Mouse (Mus musculus) activated CD4-positive, CD25-positive, alpha-beta regulatory T cell (primary cell): Measurements from ENCODE around the gene Cd300lf. TPM values are rescaled to one million over a fixed set of nuclear protein-coding genes. Genes with fewer than 3 reads are reported as not detected.

Source experiments
- polyA plus RNA-seq, 2 experiments: library from polyadenylated mRNA; unstranded; fragments of 100-300 nt; shearing (Covaris generic); gene quantifications; one replicate each; pipeline ENCODE4 v1.2.1; 2017

The Cd300lf gene
- 1 to 10 TPM in 1 of 2 experiments, under 1 TPM in 1; 0.60 to 4.1 TPM for polyA plus RNA-seq

GRCm38 (mm10) chr11:115133800-115134199 is at the start of gene Cd300lf:
TSS of gene Cd300lf (minus strand) at chr11:115133992.

DNA sequence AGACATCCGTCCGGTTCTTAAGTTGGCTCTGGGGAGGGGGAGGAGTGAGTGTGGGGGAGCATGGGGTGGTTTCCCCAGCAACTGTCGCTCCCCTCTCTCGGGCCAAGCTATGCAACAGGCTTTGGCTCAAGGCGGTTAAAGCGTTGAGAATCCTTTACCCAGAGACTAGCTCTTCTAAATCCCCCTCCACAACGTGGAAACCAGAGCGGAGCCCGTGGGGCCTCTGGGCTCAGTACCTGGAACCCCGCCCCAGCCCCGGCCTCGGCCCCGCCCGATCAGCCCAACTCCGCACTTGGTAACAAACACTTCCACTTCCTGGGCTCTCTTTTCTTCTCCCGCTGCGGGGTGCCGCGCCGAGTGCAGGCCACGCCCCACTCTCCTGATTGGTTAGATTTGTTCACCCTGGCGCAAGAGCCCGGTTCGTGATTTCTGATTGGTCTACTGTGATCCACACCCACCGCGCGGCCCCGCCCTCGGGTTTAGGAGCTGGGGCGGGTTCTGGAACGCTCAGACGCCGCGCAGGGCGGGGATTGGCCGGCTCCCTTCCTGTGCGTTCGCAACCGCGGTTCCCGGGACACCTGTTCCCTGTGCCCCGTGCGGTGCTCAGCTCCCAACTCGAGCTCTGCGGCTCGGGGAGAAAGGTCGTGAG is 29.2 kb upstream of the Cd300lf start, which contains the start of gene Slc9a3r1:
TSS of gene Slc9a3r1 (plus strand) at position 510 of the 649 bp plus-strand sequence.

DNA sequence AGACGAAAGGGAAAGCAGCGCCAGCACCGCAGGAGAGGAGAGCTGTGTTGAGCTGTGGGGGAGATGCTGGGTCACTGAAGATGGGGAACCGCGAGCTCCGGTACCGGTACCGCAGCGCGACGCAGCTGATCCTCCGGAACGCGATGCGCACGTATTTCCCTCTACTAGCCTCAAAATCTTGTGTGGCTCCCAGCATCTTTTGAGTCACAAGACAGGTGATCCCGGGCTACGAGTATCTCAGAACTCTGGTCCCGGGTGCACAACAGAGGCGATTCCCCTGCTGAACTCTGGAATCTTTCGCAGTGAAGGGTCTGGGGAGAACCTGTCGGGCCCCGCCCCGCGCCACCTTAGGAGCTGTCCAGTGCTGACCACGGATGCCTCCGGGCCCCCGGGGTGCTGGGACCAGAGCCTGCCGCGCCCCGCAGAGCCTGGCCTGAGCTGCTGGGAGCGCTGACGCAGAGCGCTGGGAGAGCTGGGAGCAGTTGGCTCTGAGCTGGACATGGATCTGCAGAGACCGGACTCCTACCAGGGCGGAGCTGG is 42.4 kb downstream of the Cd300lf start, which contains the start of gene Rab37:
TSS of gene Rab37 (plus strand) at position 70 of the 540 bp plus-strand sequence.

Other genes with a start within 250 kb of the Cd300lf start
- gene Cd300a, start 244.0 kb downstream of the Cd300lf start, polyA plus RNA-seq = 1 to 10 TPM in 1 of 2 experiments, under 1 TPM in 1; 0.32 to 2.8 TPM
- gene Cd300lb, start 199.6 kb downstream of the Cd300lf start, polyA plus RNA-seq = under 1 TPM; 0.56 to 0.66 TPM
- under 1 TPM in 1 of 2 experiments, not detected in 1; 0.26 TPM for gene Cd300c, start 164.8 kb downstream of the Cd300lf start, polyA plus RNA-seq
- gene Cd300ld, start 144.1 kb downstream of the Cd300lf start, polyA plus RNA-seq = 1 to 10 TPM in 1 of 2 experiments, not detected in 1; 1.1 TPM
- gene Cd300c2, start 132.1 kb downstream of the Cd300lf start, polyA plus RNA-seq = 1 to 10 TPM in 1 of 2 experiments, under 1 TPM in 1; 0.61 to 3.9 TPM
- under 1 TPM in 1 of 2 experiments, not detected in 1; 0.75 TPM for gene Cd300ld2, start 117.8 kb downstream of the Cd300lf start, polyA plus RNA-seq
- not detected for gene Cd300ld4, start 107.0 kb downstream of the Cd300lf start, polyA plus RNA-seq
- gene Cd300ld5, start 96.2 kb downstream of the Cd300lf start, polyA plus RNA-seq = not detected
- gene Cd300ld3, start 85.6 kb downstream of the Cd300lf start, polyA plus RNA-seq = not detected
- gene Cd300e, start 71.8 kb downstream of the Cd300lf start, polyA plus RNA-seq = under 1 TPM in 1 of 2 experiments, not detected in 1; 0.73 TPM
- gene Rab37, start 42.6 kb downstream of the Cd300lf start, polyA plus RNA-seq = 100 to 1,000 TPM; 161 to 191 TPM
- gene Slc9a3r1, start 29.3 kb upstream of the Cd300lf start, polyA plus RNA-seq = 100 to 1,000 TPM; 316 to 490 TPM
- gene Tmem104, start 53.5 kb upstream of the Cd300lf start, polyA plus RNA-seq = 10 to 100 TPM in 1 of 2 experiments, 1 to 10 TPM in 1; 9.5 to 14.9 TPM
- gene Nat9, start 53.9 kb upstream of the Cd300lf start, polyA plus RNA-seq = 10 to 100 TPM in 1 of 2 experiments, 1 to 10 TPM in 1; 7.7 to 13.8 TPM
- gene Grin2c, start 133.3 kb upstream of the Cd300lf start, polyA plus RNA-seq = under 1 TPM in 1 of 2 experiments, not detected in 1; 0.05 TPM
- gene Fdxr, start 143.1 kb upstream of the Cd300lf start, polyA plus RNA-seq = 10 to 100 TPM; 26.7 to 35.3 TPM
- gene Fads6, start 163.7 kb upstream of the Cd300lf start, polyA plus RNA-seq = 1 to 10 TPM in 1 of 2 experiments, under 1 TPM in 1; 0.57 to 1.1 TPM
- gene Otop2, start 173.2 kb upstream of the Cd300lf start, polyA plus RNA-seq = not detected
- gene Ush1g, start 188.0 kb upstream of the Cd300lf start, polyA plus RNA-seq = not detected
- gene Otop3, start 200.7 kb upstream of the Cd300lf start, polyA plus RNA-seq = under 1 TPM in 1 of 2 experiments, not detected in 1; 0.16 TPM
- gene Hid1, start 233.8 kb upstream of the Cd300lf start, polyA plus RNA-seq = 1 to 10 TPM; 2.2 to 9.0 TPM
- gene Cdr2l, start 247.9 kb upstream of the Cd300lf start, polyA plus RNA-seq = under 1 TPM in 1 of 2 experiments, not detected in 1; 0.41 TPM